Mouse (Mus musculus) midbrain, embryonic 16.5 days (tissue): ENCODE data around the gene Elovl7. TPM values are rescaled to one million over a fixed set of nuclear protein-coding genes. Genes with fewer than 3 reads are reported as not detected.

ENCODE experiments used
- ATAC-seq: fragments of 200-750 bp; cut with Nextera tagmentation; 2 replicates; pipeline ENCODE4 v1.8.0; 2017; ENCODE audit warnings: moderate TSS enrichment
- H3K27ac ChIP-seq: fragments of 300-500 bp; sonication (generic); 2 replicates; pipeline ENCODE4 v1.5.1; 2014; ENCODE audit warnings: mild to moderate bottlenecking, low read length, mixed read lengths
- H3K27me3 ChIP-seq: fragments of 300-500 bp; sonication (generic); 2 replicates; pipeline ENCODE4 v1.6.1; 2014; ENCODE audit warnings: low read depth, low read length, mixed read lengths; ENCODE audit not compliant: control insufficient read depth, insufficient read depth
- H3K36me3 ChIP-seq: fragments of 300-500 bp; sonication (generic); 2 replicates; pipeline ENCODE4 v1.6.1; 2014; ENCODE audit warnings: mild to moderate bottlenecking, low read length, moderate library complexity, mixed read lengths; ENCODE audit not compliant: control insufficient read depth, insufficient read depth
- H3K4me1 ChIP-seq: fragments of 300-500 bp; sonication (generic); 2 replicates; pipeline ENCODE4 v1.6.1; 2014; ENCODE audit warnings: mild to moderate bottlenecking, low read length, mixed read lengths; ENCODE audit not compliant: control insufficient read depth, insufficient read depth
- H3K4me2 ChIP-seq: fragments of 300-500 bp; sonication (generic); 2 replicates; pipeline ENCODE4 v1.6.1; 2014; ENCODE audit warnings: mild to moderate bottlenecking, low read length, mixed read lengths
- H3K4me3 ChIP-seq: fragments of 300-500 bp; sonication (generic); 2 replicates; pipeline ENCODE4 v1.5.1; 2014; ENCODE audit warnings: low read depth, mild to moderate bottlenecking, low read length, moderate library complexity, mixed read lengths
- H3K9ac ChIP-seq: fragments of 300-500 bp; sonication (generic); 2 replicates; pipeline ENCODE4 v1.6.1; 2014; ENCODE audit warnings: low read depth, low read length, mixed read lengths
- H3K9me3 ChIP-seq: fragments of 300-500 bp; sonication (generic); replicated peaks from 2 replicates; pipeline ENCODE4 v1.6.1; 2014; ENCODE audit warnings: mild to moderate bottlenecking, low read length, mixed read lengths; ENCODE audit not compliant: control insufficient read depth, poor library complexity, severe bottlenecking
- WGBS: fragments of 180-500 bp; shearing (Covaris S2); extraction: QIAGEN DNeasy Blood & Tissue Kit; methylation state at CpG from one replicate; pipeline ENCODE4 v1.1.7; 2014; 5-methylcytosine and 5-hydroxymethylcytosine counted together
- polyA plus RNA-seq: library from polyadenylated mRNA; unstranded; fragments of >200 nt; fragmentation: Nextera tagmentation; extraction: Ambion mirVana; gene quantifications from 2 replicates; pipeline ENCODE4 v1.2.1, GENCODE M21; 2015

The Elovl7 gene
- polyA plus RNA-seq, 1 experiment from 2014 or later: 2.3 TPM

DNA sequence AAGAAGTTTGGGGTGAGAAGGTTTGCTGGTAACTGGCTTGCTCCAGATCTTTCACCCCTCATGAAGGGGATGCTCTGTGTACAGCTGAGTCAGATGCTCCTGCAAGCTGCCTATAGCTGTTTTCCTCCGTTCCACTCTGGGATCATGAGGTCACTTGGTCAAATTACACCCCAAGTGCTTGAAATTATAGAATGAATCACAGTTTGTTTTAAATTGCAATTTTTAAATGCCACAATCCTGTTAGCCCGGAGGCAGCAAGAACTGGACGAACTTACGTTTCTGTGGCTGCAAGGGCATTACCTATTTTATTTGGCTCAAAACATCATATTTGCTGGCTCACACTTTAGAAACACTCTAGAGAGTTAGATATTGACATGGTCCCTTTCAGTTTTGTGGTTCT, 51.2 kb downstream of the Elovl7 start:
- no peak overlapping the region for H3K9ac ChIP-seq
- H3K36me3 ChIP-seq: no peaks in the 10 kb centered on the region
- H3K9me3 ChIP-seq: no peaks in the 10 kb centered on the region
- 85% methylated on average over 4 of the region's 4 CpGs for WGBS
- ATAC-seq: no peak
- H3K27me3 ChIP-seq: no peaks in the 10 kb centered on the region
- H3K27ac ChIP-seq: no peak overlapping the region
- H3K4me3 ChIP-seq: no peak overlapping the region
- no peak overlapping the region for H3K4me2 ChIP-seq
- H3K4me1 ChIP-seq: no peaks in the 10 kb centered on the region; the same call in 1 of the 2 replicates

DNA sequence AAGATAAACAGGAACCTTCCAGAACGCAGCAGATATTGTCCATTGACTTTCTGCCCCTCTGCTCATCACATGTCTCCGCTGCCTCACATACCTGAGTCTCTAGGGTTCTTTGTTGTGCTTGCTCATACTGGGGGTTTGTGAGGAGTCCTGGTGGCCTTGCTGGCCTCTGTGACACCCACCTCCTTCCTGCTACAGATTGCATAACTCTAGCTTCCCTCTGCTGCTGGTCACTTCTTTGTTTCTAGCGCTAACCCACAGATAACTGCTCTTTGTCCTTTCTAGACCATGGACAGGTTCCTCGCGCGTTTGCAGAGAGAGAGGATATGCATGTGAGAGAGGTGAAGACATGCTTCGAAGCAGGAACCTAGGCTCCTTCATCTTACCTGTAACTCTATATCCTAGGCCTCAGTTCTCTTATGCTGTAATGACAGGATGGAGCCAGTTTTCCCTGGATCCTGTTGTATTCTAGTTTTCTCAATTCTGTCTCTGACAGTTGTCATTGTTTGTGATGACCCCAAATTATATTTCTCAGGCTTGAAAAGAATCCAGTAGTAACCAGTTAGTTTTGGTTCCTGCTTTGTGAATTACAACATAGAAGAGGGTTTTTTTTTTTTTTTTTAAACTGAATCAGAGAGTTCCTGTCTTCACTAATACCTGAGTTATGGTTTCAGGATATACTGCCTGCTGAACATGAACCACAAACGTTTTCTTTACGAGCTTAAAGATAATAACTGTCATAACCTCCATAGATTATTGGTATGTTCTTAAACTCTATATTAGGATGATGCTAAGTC, 53.8 kb downstream of the Elovl7 start:
- Histone ChIP-seq H3K4me2 (no peak overlapping the region), H3K27me3 (no peaks in the 10 kb centered on the region), H3K36me3 (no peaks in the 10 kb centered on the region), H3K9ac (no peak overlapping the region), H3K4me3 (no peak overlapping the region), H3K9me3 (no peaks in the 10 kb centered on the region), H3K4me1 (no peaks in the 10 kb centered on the region; the same call in 1 of the 2 replicates), H3K27ac (no peak overlapping the region)
- WGBS: 89% methylated on average over 9 of the region's 9 CpGs
- ATAC-seq: no peak

DNA sequence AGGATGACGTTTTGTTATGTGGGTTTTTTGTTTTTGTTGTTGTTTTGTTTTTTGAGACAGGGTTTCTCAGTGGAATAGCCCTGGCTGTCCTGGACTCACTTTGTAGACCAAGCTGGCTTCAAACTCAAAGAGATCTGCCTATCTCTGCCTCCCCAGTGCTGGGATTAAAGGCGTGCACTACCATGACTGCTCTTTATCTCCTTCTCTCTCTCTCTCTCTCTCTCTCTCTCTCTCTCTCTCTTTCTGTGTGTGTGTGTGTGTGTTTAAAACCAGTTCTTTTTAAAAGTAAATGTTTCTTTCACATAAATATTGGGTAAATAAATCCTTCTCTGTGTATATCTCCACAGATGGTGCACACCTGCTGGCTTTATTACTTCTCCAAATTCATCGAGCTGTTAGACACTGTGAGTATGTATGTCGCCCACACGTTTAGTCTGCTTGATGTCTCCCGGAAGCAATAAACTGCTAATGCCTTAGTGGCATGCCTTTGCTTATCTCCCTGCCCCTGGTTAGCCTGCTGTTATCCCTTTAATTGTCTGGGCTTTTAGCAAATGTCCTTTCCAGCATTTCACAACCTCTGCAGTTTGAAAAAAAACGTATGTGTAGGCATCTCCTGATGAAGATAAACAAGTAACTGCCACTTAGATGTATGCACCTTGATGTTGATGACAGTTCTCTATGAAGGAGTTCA, 57.4 kb downstream of the Elovl7 start:
- Histone ChIP-seq H3K27ac (no peak overlapping the region), H3K36me3 (no peaks in the 10 kb centered on the region), H3K27me3 (no peaks in the 10 kb centered on the region), H3K4me1 (no peaks in the 10 kb centered on the region), H3K4me2 (no peak overlapping the region), H3K9ac (no peak overlapping the region), H3K4me3 (no peak overlapping the region), H3K9me3 (no peaks in the 10 kb centered on the region)
- ATAC-seq: no peak
- 76% methylated on average over 7 of the region's 7 CpGs for WGBS

DNA sequence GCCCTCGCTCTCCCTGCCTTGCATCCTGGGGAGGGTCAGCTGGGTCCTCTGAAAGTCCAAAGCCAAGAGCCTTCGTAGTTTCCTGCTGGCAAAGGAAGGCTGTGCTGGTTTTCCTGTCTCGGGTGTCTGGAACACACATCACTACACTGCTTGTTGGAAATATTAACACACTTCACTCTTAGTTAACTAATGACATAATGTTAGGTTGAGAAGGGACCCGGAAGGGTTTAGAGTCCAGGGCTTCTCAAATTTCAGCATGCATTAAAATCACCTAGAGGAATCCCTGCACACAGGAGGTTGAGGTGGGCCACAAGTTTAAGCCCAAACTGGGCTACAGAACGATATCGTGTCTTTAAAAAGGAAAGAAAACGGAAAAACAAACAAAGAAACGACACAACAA, 58.1 kb downstream of the Elovl7 start:
- WGBS: 89% methylated on average over 8 of the region's 8 CpGs
- Histone ChIP-seq H3K4me1 (no peaks in the 10 kb centered on the region), H3K4me3 (no peak overlapping the region), H3K27ac (no peak overlapping the region), H3K4me2 (no peak overlapping the region), H3K9me3 (no peaks in the 10 kb centered on the region), H3K9ac (no peak overlapping the region), H3K27me3 (no peaks in the 10 kb centered on the region), H3K36me3 (no peaks in the 10 kb centered on the region)
- no peak for ATAC-seq

DNA sequence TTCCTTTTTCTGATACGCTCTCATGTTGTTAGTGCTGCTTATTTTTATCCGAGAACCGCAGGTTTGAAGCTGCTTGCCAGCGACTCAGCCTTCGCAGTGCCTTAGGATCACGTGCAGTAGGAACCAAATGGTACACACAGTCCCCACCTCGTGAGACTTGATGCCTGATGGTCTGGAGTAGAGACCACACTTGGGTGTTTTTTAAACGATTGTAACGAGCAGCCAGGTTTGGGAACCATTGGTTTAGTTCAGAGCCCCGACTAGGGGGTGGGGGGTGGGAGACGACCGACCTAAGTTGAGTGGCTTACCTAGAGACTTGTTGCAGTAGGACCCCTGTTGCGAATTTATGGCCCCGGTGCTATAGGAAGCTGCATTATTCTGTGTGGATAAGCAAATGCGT, 58.8 kb downstream of the Elovl7 start:
- Histone ChIP-seq H3K9me3 (no peaks in the 10 kb centered on the region), H3K27me3 (no peaks in the 10 kb centered on the region), H3K4me3 (no peak overlapping the region), H3K9ac (no peak overlapping the region), H3K27ac (no peak overlapping the region), H3K4me1 (no peaks in the 10 kb centered on the region), H3K36me3 (no peaks in the 10 kb centered on the region), H3K4me2 (no peak overlapping the region)
- no peak for ATAC-seq
- 65% methylated on average over 15 of the region's 15 CpGs for WGBS

DNA sequence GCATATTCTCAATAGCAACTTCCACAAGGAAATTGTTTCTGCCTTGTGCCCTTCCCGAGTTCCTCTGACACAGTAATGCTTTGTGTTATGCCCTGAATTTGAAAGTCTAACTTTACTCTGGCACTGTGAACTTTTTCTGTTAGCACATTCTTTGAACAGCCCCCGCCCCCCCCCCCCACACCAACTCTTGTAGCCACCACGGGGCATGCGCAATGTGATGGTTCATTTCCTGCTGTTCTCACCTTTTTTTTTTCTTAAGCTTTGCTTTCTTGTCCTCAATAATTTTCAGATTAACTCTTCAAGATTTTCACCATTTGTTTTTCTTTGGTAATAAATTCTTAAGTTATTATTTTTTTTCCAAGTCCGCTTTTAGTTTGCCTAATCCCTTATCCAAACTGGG, 59.3 kb downstream of the Elovl7 start:
- no peak overlapping the region for H3K9ac ChIP-seq
- H3K4me1 ChIP-seq: no peaks in the 10 kb centered on the region
- no peak overlapping the region for H3K4me2 ChIP-seq
- WGBS: 46% methylated on average over 5 of the region's 5 CpGs
- ATAC-seq: no peak
- no peak overlapping the region for H3K4me3 ChIP-seq
- H3K27me3 ChIP-seq: no peaks in the 10 kb centered on the region
- H3K36me3 ChIP-seq: no peaks in the 10 kb centered on the region
- H3K27ac ChIP-seq: no peak overlapping the region
- no peaks in the 10 kb centered on the region for H3K9me3 ChIP-seq

DNA sequence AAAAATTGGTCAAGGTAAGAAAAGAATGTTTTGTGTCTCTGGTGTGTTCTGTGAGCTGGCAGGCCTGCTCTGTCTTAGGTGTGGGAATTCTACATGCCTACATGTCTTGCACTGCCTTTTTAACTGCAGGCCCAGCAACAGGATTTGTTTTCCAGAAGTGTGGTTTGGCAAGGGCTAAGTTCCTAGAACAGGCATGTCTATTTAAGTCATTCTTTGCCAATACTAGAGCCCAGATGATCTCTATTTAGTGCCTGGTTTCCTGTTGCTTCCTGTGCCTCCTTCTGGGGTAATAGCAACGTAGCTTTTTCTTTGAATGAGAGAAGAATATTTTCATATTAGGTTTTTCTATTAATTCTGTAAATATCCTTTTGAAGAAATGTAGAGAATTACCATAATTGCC, 62.4 kb downstream of the Elovl7 start:
- H3K9ac ChIP-seq: no peak overlapping the region
- H3K4me2 ChIP-seq: no peak overlapping the region
- H3K27ac ChIP-seq: no peak overlapping the region
- H3K4me1 ChIP-seq: no peaks in the 10 kb centered on the region
- no peak overlapping the region for H3K4me3 ChIP-seq
- WGBS: 58% methylated on average over 1 of the region's 1 CpGs
- no peaks in the 10 kb centered on the region for H3K27me3 ChIP-seq
- H3K36me3 ChIP-seq: no peaks in the 10 kb centered on the region
- no peaks in the 10 kb centered on the region for H3K9me3 ChIP-seq
- ATAC-seq: no peak

DNA sequence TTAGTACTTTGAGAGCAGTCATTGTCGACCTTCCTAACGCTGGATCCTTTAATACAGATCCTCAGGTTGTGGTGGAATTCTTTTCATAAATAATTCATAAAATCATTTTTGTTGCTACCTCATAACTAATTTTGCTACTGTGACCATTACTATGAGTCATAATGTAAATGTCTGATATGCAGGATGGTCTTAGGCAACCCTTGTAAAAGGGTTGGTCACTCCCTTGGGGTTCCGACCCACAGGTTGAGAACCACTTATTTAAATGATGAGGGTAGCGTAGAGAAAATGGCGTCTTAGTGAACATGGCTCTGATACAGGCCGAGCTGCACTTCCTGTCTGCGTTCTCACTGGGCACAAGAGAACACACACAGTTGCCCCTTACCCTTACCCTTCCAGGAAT, 63.1 kb downstream of the Elovl7 start:
- Histone ChIP-seq H3K4me2 (no peak overlapping the region), H3K9me3 (no peaks in the 10 kb centered on the region), H3K36me3 (no peaks in the 10 kb centered on the region), H3K27me3 (no peaks in the 10 kb centered on the region), H3K9ac (no peak overlapping the region), H3K27ac (no peak overlapping the region), H3K4me1 (no peaks in the 10 kb centered on the region), H3K4me3 (no peak overlapping the region)
- WGBS: 75% methylated on average over 7 of the region's 7 CpGs
- no peak for ATAC-seq

DNA sequence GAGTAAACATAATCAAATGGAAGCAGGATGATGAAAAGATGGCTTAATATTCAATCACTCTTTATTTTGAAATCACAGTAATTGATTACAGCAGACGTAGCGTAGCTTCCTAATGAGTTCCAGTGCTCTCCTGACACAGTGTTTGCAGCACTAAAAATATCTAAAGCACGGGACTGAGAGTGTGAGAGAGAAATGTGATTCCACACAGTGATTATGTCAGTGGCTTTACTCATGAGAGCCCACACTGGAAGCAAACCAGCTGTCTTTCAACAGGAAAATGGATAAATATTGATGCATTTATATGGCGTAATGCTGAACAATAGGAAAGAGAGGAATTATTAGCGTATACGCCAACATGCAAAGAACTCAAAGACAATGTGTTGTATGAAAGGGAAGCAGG, 64.4 kb downstream of the Elovl7 start:
- Histone ChIP-seq H3K4me3 (no peak overlapping the region), H3K36me3 (no peaks in the 10 kb centered on the region), H3K27ac (no peak overlapping the region), H3K9ac (no peak overlapping the region), H3K27me3 (no peaks in the 10 kb centered on the region), H3K4me2 (no peak overlapping the region), H3K4me1 (no peaks in the 10 kb centered on the region), H3K9me3 (no peaks in the 10 kb centered on the region)
- 58% methylated on average over 6 of the region's 6 CpGs for WGBS
- ATAC-seq: no peak
